Mouse (Mus musculus): ENCODE results near the gene Axin2. TPM values are rescaled to one million over a fixed set of nuclear protein-coding genes. Genes with fewer than 3 reads are reported as not detected.

Axin2 gene
- total and polyA plus RNA-seq, 3 experiments = 14.2 to 29.9 (median 16.6) TPM

GRCm38 (mm10) chr11:108893232-108893790, 26.8 kb upstream of the Axin2 start:
- Histone ChIP-seq H3K4me2 (ENCODE audit: insufficient read depth, low read depth, poor library complexity, severe bottlenecking) (no peak overlapping the region), H3K36me3 (replicated peaks in 1 of 2; ENCODE audit: control insufficient read depth in 1 of 2, insufficient read depth in 1 of 2, low read length in 1 of 2) (no peaks in the 10 kb centered on the region), H3K27ac (ENCODE audit: insufficient read depth, low read depth) (no peak overlapping the region), H3K79me2 (replicated peaks; ENCODE audit: control insufficient read depth, extremely low read depth, insufficient read depth, poor library complexity, severe bottlenecking) (no peaks in the 10 kb centered on the region), H3K4me1 (ENCODE audit: control insufficient read depth in 1 of 2, insufficient read depth in 2 of 2) (peaks cover 15 to 66% of the 10 kb centered on the region in 2 experiments), H3K4me3 (replicated peaks in 1 of 3; ENCODE audit: low read depth in 2 of 3, low read length in 2 of 3, poor library complexity in 1 of 3) (no peak overlapping the region), H3K27me3 (replicated peaks) (no peaks in the 10 kb centered on the region), H3K9ac (ENCODE audit: insufficient read depth, low read depth) (no peak overlapping the region), H3K9me3 (replicated peaks; ENCODE audit: low read length) (no peaks in the 10 kb centered on the region)
- peak; percentile 20 for DNase-seq (ENCODE audit: extremely low read depth)
- dilution Hi-C loops (cut with MboI; ENCODE audit: extremely low pct_ligation_motif_present, extremely low pct_unique_long_range_greater_than_20kb, low sequenced_read_pairs) (no loop called here), in situ Hi-C loops (cut with MboI; ENCODE audit: low pct_ligation_motif_present, low pct_unique_long_range_greater_than_20kb, low sequenced_read_pairs) (no loop called here)
- TF ChIP-seq BHLHE40 (IDR thresholded peaks at IDR 0.05; ENCODE audit: low read depth, low read length) (no peak), RAD21 (IDR thresholded peaks at IDR 0.05; ENCODE audit: low read depth, low read length) (no peak), MXI1 (IDR thresholded peaks at IDR 0.05; ENCODE audit: low read depth, low read length) (no peak), USF2 (conservative IDR thresholded peaks at IDR 0.05; ENCODE audit: low read depth, low read length) (no peak), EP300 (IDR thresholded peaks at IDR 0.05; ENCODE audit: low read length) (no peak), NRF1 (IDR thresholded peaks at IDR 0.05; ENCODE audit: low read depth, low read length) (no peak), USF1 (IDR thresholded peaks at IDR 0.05; ENCODE audit: low read depth, low read length) (no peak), MAX (IDR thresholded peaks at IDR 0.05; ENCODE audit: low read length) (no peak), MEF2A (IDR thresholded peaks at IDR 0.05; ENCODE audit: borderline replicate concordance, low read depth, low read length) (no peak), ELF1 (IDR thresholded peaks at IDR 0.05; ENCODE audit: low read depth, low read length) (no peak), CHD1 (IDR thresholded peaks at IDR 0.05; ENCODE audit: low read depth, low read length) (no peak), IRF4 (IDR thresholded peaks at IDR 0.05; ENCODE audit: low read depth, low read length) (no peak), JUND (conservative IDR thresholded peaks at IDR 0.05; ENCODE audit: low read depth, low read length) (no peak), SMC3 (IDR thresholded peaks at IDR 0.05; ENCODE audit: low read depth, low read length) (no peak)

GRCm38 (mm10) chr11:108893855-108894510, 26.2 kb upstream of the Axin2 start:
- H3K4me3 ChIP-seq (replicated peaks in 1 of 3; ENCODE audit: low read depth in 2 of 3, low read length in 2 of 3, poor library complexity in 1 of 3) = no peak overlapping the region
- no peak for DNase-seq (ENCODE audit: extremely low read depth)
- H3K36me3 ChIP-seq (replicated peaks in 1 of 2; ENCODE audit: control insufficient read depth in 1 of 2, insufficient read depth in 1 of 2, low read length in 1 of 2) = no peaks in the 10 kb centered on the region
- dilution Hi-C loops (cut with MboI; ENCODE audit: extremely low pct_ligation_motif_present, extremely low pct_unique_long_range_greater_than_20kb, low sequenced_read_pairs) = no loop called here
- in situ Hi-C loops (cut with MboI; ENCODE audit: low pct_ligation_motif_present, low pct_unique_long_range_greater_than_20kb, low sequenced_read_pairs) = no loop called here
- H3K27me3 ChIP-seq (replicated peaks) = no peaks in the 10 kb centered on the region
- TF ChIP-seq TBP (conservative IDR thresholded peaks at IDR 0.05; ENCODE audit: low read depth, low read length) (no peak), IRF4 (IDR thresholded peaks at IDR 0.05; ENCODE audit: low read depth, low read length) (no peak), GABPA (IDR thresholded peaks at IDR 0.05; ENCODE audit: insufficient replicate concordance, low read depth, low read length) (no peak), CTCF (conservative IDR thresholded peaks at IDR 0.05 in 1 of 2, IDR thresholded peaks at IDR 0.05 in 1 of 2; ENCODE audit: low read depth in 2 of 2, low read length in 2 of 2) (no peak), JUN (IDR thresholded peaks at IDR 0.05; ENCODE audit: insufficient read depth, low read depth, low read length) (no peak), MXI1 (IDR thresholded peaks at IDR 0.05; ENCODE audit: low read depth, low read length) (no peak)
- H3K9me3 ChIP-seq (replicated peaks; ENCODE audit: low read length) = no peaks in the 10 kb centered on the region
- no peaks in the 10 kb centered on the region for H3K79me2 ChIP-seq (replicated peaks; ENCODE audit: control insufficient read depth, extremely low read depth, insufficient read depth, poor library complexity, severe bottlenecking)
- no peak overlapping the region for H3K27ac ChIP-seq (ENCODE audit: insufficient read depth, low read depth)
- no peak overlapping the region for H3K4me2 ChIP-seq (ENCODE audit: insufficient read depth, low read depth, poor library complexity, severe bottlenecking)
- no peak overlapping the region for H3K9ac ChIP-seq (ENCODE audit: insufficient read depth, low read depth)
- H3K4me1 ChIP-seq (ENCODE audit: control insufficient read depth in 1 of 2, insufficient read depth in 2 of 2) = peaks cover 21 to 72% of the 10 kb centered on the region in 2 experiments
